Mouse (Mus musculus) forebrain, embryonic 10.5 days (tissue): ENCODE measurements around the gene Otc. TPM values are rescaled to one million over a fixed set of nuclear protein-coding genes. Genes with fewer than 3 reads are reported as not detected.

ENCODE experiments used
- DNase-seq: peaks from one replicate; pipeline ENCODE4 v3.0.0-alpha.2; 2017; ENCODE audit warnings: low spot score; ENCODE audit errors: extremely low spot score
- H3K27ac ChIP-seq: fragments of 300-500 bp; sonication (generic); 2 replicates; pipeline ENCODE4 v1.5.1; 2016; ENCODE audit warnings: mild to moderate bottlenecking
- H3K27me3 ChIP-seq: fragments of 300-500 bp; sonication (generic); 2 replicates; pipeline ENCODE4 v1.6.1; 2016; ENCODE audit warnings: mild to moderate bottlenecking; ENCODE audit not compliant: poor library complexity, severe bottlenecking
- H3K36me3 ChIP-seq: fragments of 300-500 bp; sonication (generic); replicated peaks from 2 replicates; pipeline ENCODE4 v1.6.1; 2016; ENCODE audit warnings: mild to moderate bottlenecking, moderate library complexity
- H3K4me1 ChIP-seq: fragments of 300-500 bp; sonication (generic); 2 replicates; pipeline ENCODE4 v1.6.1; 2016
- H3K4me3 ChIP-seq: fragments of 300-500 bp; sonication (generic); 2 replicates; pipeline ENCODE4 v1.5.1; 2016; ENCODE audit warnings: mild to moderate bottlenecking, moderate library complexity
- H3K9me3 ChIP-seq: fragments of 300-500 bp; sonication (generic); 2 replicates; pipeline ENCODE4 v1.6.1; 2016; ENCODE audit warnings: mild to moderate bottlenecking, moderate library complexity
- WGBS: fragments of 180-500 bp; shearing (Covaris S2); methylation state at CpG from one replicate; pipeline ENCODE4 v1.1.7; 2016; 5-methylcytosine and 5-hydroxymethylcytosine counted together
- polyA plus RNA-seq: library from polyadenylated mRNA; unstranded; fragments of >200 nt; fragmentation: Nextera tagmentation; extraction: Ambion mirVana; gene quantifications from 2 replicates; pipeline ENCODE4 v1.2.1, GENCODE M21; 2016

Otc gene
- polyA plus RNA-seq, 1 experiment from 2014 or later, result not detected

DNA sequence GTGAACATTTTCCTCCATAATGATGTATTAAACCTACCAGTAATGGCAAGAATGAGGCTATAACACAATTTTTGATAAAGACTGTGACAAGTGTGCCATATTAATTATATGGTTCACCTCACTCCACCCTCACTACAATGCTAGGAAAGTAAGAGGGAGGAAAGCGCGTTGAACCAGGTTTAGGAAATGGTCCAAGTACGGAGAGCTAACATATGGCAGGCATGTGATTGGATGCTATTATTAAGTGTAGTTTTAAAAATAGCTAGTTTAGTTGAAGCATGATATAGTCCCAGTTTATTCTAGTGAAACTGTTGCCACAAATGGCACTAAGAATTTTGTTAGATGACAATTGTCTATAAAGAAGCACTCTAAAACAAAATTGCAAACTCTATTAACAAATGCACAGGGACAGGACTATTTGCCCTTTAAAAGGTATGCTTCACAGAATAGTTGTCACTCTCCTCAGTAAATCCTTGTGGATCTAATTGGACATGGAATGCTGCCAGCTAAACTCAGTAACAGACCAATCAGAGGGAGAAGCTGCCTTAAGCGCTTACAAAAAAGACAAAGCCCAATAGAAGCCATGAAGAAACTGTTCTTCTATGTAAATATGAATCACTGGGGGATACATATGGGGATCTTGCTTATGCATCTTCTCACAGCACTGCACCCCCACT, 16.8 kb downstream of the Otc start:
- Histone ChIP-seq H3K27ac (no peak overlapping the region), H3K4me1 (no peaks in the 10 kb centered on the region), H3K9me3 (no peaks in the 10 kb centered on the region), H3K4me3 (no peak overlapping the region), H3K27me3 (no peaks in the 10 kb centered on the region), H3K36me3 (no peaks in the 10 kb centered on the region)
- DNase-seq, result no peak
- WGBS, result 89% methylated on average over 4 of the region's 4 CpGs

DNA sequence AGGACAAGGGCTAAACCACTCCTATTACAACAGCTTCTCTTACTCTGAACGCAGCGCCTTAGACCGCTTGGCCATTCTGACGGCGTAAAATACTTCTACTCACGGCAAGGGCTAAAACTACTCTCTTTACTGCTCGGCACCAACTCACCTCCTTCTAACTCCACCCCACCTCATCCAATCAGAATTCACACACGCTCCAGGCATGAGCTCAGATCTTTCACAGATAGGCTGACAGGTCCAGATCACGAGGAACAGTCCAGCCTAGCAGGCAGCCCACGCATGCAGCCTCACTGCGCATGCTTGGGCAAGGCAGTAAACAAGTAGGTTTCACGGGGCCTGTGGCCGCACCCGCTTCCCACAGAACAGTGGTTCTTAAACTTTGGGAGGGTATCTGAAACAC, 45.2 kb downstream of the Otc start:
- DNase-seq, result no peak
- 93% methylated on average over 14 of the region's 14 CpGs for WGBS
- no peaks in the 10 kb centered on the region for H3K36me3 ChIP-seq

DNA sequence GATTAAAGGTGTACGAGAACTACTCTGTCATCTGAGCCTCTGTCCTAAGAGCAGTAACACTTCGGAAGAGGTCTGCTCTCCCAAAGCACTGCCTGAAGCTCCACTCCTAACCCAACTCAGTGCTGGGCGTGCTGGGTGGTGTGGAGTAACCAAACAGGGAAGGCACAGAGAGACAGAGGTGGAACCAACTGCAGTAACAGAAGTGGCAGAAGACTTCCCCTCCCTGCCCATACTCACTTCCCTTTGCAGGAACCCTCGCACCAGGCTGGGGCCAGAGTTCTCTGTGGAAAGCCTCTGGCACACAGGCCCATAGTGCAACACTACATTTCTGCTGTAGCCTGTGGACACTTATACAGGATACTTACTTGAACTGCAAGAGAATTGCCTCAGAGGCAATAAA, 66.1 kb downstream of the Otc start:
- Histone ChIP-seq H3K36me3 (no peaks in the 10 kb centered on the region), H3K27me3 (no peaks in the 10 kb centered on the region), H3K4me3 (no peak overlapping the region), H3K9me3 (no peaks in the 10 kb centered on the region), H3K27ac (no peak overlapping the region), H3K4me1 (no peaks in the 10 kb centered on the region)
- DNase-seq, result no peak
- 88% methylated on average over 4 of the region's 4 CpGs for WGBS

More for the DNA sequence above, 45.2 kb downstream of the Otc start:
- Histone ChIP-seq H3K9me3 (no peaks in the 10 kb centered on the region), H3K27me3 (no peaks in the 10 kb centered on the region), H3K4me3 (no peak overlapping the region), H3K27ac (no peak overlapping the region), H3K4me1 (no peaks in the 10 kb centered on the region)

DNA sequence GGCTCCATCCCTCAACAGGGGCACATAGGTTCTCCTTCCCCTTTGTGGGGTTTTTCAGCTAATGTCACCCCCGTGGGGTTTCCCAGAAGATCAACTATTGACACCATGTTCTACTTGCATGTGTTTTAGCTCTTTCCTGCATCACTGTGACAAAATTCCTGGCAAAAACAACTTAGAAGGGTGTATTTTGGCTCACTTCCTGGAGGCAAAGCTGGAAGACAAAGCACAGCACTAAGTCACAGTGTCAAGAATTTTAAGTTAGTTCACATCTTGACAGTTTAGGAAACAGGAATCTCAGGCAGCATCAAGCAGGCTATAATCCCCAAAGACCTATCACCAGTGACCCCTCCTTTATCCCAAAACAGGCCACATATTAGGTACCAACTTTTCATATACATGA, 78.1 kb downstream of the Otc start:
- Histone ChIP-seq H3K27ac (no peak overlapping the region), H3K9me3 (no peaks in the 10 kb centered on the region), H3K4me3 (no peak overlapping the region), H3K4me1 (no peaks in the 10 kb centered on the region), H3K36me3 (no peaks in the 10 kb centered on the region), H3K27me3 (no peaks in the 10 kb centered on the region)
- DNase-seq, result no peak
- 63% methylated on average over 1 of the region's 1 CpGs for WGBS

DNA sequence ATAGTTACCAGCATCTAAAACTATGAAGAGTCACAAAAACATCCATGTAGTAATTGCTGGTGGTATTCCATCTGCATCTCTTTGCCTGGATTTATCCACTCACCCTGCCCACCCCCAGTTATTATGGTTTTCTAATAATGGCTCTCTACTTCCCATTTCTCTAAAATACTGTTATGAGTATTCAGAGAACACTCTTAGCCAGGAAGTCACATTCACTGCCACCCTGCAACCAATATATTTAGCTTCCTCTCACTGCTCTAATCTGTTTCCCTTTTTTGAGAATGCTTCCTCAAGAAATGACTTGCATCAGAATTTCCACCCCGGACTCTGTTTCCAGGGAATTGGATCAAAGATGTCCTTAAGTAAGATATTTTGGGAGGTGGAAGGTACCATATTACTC, 79.6 kb downstream of the Otc start:
- Histone ChIP-seq H3K4me1 (no peaks in the 10 kb centered on the region), H3K9me3 (no peaks in the 10 kb centered on the region), H3K4me3 (no peak overlapping the region), H3K27me3 (no peaks in the 10 kb centered on the region), H3K27ac (no peak overlapping the region), H3K36me3 (no peaks in the 10 kb centered on the region)
- DNase-seq, result no peak
- 88% methylated on average over 1 of the region's 1 CpGs for WGBS

DNA sequence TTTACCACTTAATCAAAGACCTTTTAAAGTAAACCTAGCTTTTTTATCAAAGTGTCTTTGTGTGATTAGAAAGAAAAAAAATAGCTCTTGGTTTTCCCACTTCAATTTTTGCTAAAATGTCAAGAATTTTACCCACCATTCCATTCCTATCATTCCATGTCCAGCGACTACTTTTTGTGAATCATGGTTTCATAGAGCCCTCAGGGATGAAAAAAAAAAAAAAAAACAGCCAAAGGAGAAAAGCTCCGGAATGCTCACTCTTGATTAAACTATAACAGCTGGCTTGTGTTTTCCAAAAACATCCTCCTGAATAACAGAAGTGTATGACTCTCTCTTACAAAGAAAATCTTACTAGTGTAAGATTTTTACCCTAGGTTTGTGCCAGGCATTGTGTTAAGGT, 84.7 kb downstream of the Otc start:
- no peak for DNase-seq
- Histone ChIP-seq H3K4me3 (no peak overlapping the region), H3K9me3 (no peaks in the 10 kb centered on the region), H3K27ac (no peak overlapping the region), H3K4me1 (no peaks in the 10 kb centered on the region), H3K36me3 (no peaks in the 10 kb centered on the region), H3K27me3 (no peaks in the 10 kb centered on the region)
- 63% methylated on average over 2 of the region's 2 CpGs for WGBS

DNA sequence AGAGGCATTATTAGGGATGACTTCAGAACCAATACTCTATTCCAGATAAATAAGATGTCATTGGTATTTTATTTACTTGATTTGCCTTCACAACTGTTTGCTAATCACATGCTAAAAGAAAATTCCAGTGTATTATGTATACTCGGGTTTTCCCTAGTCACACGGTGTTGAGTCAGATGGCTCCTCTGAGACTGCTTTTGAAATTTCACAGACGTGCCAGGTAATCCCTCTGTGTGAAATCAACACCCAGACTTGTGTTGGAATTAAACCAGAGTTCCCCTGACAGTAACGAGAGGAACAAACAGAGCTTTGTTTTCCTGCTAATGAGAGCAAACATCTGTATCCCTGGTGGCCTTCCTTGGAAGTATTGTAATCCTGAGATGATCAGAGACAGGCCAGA, 103.8 kb downstream of the Otc start:
- WGBS, result 43% methylated on average over 4 of the region's 4 CpGs

More for the DNA sequence above, 103.8 kb downstream of the Otc start:
- no peak overlapping the region for H3K4me3 ChIP-seq
- no peak overlapping the region for H3K27ac ChIP-seq
- no peaks in the 10 kb centered on the region for H3K36me3 ChIP-seq
- no peak for DNase-seq
- no peaks in the 10 kb centered on the region for H3K4me1 ChIP-seq
- no peaks in the 10 kb centered on the region for H3K9me3 ChIP-seq
- no peaks in the 10 kb centered on the region for H3K27me3 ChIP-seq

Other genes starting within 250 kb of the Otc start
- 2.5 and 3.1 TPM in 2 replicates for gene Srpx, start 134.6 kb upstream of the Otc start, polyA plus RNA-seq
- gene Rpgr, start 35.4 kb upstream of the Otc start, polyA plus RNA-seq, result 28.4 and 29.2 TPM in 2 replicates
- 69.0 and 71.9 TPM in 2 replicates for gene Tspan7, start 232.9 kb downstream of the Otc start, polyA plus RNA-seq